Mouse (Mus musculus): ENCODE data around the gene Slc2a1. TPM values are rescaled to one million over a fixed set of nuclear protein-coding genes. Genes with fewer than 3 reads are reported as not detected.

Slc2a1 gene
- polyA plus RNA-seq (2012; rRNA removed) (108 and 155 TPM in 2 replicates), polyA plus RNA-seq (2014; fragmentation: Nextera tagmentation; extraction: Ambion mirVana) (134 and 141 TPM in 2 replicates)

DNA sequence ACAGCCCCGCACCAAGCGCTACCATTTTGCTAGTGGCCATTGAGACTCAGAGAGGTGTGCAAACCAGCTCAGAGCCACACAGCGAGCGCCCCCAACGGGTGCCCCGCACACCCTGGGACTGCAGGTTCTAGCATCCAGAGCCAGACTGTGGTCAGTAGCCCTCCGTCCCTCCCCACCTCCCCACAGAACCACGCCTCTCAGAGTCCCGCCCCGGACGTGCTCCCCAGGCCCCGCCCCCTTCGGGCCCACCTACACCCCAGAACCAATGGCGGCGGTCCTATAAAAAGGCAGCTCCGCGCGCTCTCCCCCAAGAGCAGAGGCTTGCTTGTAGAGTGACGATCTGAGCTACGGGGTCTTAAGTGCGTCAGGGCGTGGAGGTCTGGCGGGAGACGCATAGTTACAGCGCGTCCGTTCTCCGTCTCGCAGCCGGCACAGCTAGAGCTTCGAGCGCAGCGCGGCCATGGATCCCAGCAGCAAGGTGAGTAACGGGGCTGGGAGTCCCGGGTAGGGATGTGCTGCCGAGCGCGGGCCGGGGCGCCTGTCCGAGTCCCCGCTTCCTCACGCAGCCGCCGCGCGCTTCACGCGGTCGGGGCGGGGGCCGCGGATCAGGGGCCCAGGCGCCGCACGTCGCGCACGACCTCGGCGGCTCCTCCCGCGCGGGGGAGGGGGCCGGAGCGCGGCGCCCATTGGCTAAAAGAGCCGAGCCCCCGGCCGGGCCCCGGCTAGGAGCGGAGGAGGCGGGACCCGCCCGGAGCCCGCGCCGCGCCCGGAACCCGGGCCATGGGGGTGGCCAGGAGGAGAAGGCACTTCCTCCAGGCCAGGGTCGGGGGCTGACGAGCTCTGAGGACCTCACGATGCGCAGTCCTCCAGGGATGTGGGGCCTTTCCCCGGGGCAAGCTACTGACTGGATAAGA lies at the start of gene Slc2a1:
Gene Slc2a1, plus strand, starts transcription at position 217 of the 914 bp plus-strand sequence.
- peak within 1 kb of the TSS; percentile 85 for H3K9ac ChIP-seq (ENCODE audit: low read depth, low read length, severe bottlenecking)
- peaks cover 7% of the 10 kb centered on the region for H3K36me3 ChIP-seq (ENCODE audit: control insufficient read depth, insufficient read depth, low read length)
- peak within 1 kb of the TSS; percentile 78 for H3K4me3 ChIP-seq (replicated peaks; ENCODE audit: low read length)
- peak within 1 kb of the TSS; percentile 97 for H3K27ac ChIP-seq (replicated peaks; ENCODE audit: low read depth, low read length)
- H3K27me3 ChIP-seq (ENCODE audit: control insufficient read depth, insufficient read depth, low read length), result no peaks in the 10 kb centered on the region
- peak; percentile 98; the same call in 1 of the 2 replicates for TF ChIP-seq POLR2A (IDR thresholded peaks at IDR 0.05; ENCODE audit: borderline replicate concordance, extremely low read depth, insufficient read depth, insufficient read length)
- ATAC-seq (ENCODE audit: low FRiP score, low read depth) (peak; percentile 95), DNase-seq (ENCODE audit: low spot score) (peak; percentile 94)
- H3K9me3 ChIP-seq (ENCODE audit: control insufficient read depth, low read length), result no peaks in the 10 kb centered on the region
- H3K4me2 ChIP-seq (replicated peaks; ENCODE audit: low read depth, low read length, severe bottlenecking), result peak within 1 kb of the TSS; percentile 67
- H3K4me1 ChIP-seq (ENCODE audit: control insufficient read depth, insufficient read depth, low read length), result peaks cover 44% of the 10 kb centered on the region
- 0% methylated on average over 51 of the region's 88 CpGs for WGBS

DNA sequence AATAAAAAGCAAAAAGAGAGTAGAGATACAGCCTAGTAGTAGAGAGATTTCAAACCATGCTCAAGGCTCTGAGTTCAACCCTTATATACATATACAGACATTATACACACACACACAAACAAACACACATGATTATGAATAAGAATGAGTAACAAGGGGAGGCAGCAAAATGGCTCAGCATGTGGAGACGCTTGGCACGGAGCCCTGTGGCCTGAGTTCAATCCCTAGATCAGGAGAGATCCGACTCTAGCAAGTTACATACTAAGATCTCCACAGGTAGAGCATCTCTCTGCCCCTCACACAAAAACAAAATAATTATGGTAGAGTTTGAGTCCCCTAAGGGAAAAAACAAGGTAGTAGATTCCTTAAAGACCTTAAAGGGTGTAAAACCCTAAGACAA lies 41.7 kb upstream of the Slc2a1 start:
- 72% methylated on average over 3 of the region's 3 CpGs for WGBS
- H3K4me2 ChIP-seq (replicated peaks; ENCODE audit: low read depth, low read length, severe bottlenecking), result no peak overlapping the region
- no peak overlapping the region for H3K27ac ChIP-seq (replicated peaks; ENCODE audit: low read depth, low read length)
- no peak overlapping the region for H3K9ac ChIP-seq (ENCODE audit: low read depth, low read length, severe bottlenecking)
- no peak for TF ChIP-seq POLR2A (IDR thresholded peaks at IDR 0.05; ENCODE audit: borderline replicate concordance, extremely low read depth, insufficient read depth, insufficient read length)
- H3K36me3 ChIP-seq (ENCODE audit: control insufficient read depth, insufficient read depth, low read length), result no peaks in the 10 kb centered on the region
- H3K4me3 ChIP-seq (replicated peaks; ENCODE audit: low read length), result no peak overlapping the region
- no peaks in the 10 kb centered on the region for H3K27me3 ChIP-seq (ENCODE audit: control insufficient read depth, insufficient read depth, low read length)
- H3K9me3 ChIP-seq (ENCODE audit: control insufficient read depth, low read length), result no peaks in the 10 kb centered on the region
- H3K4me1 ChIP-seq (ENCODE audit: control insufficient read depth, insufficient read depth, low read length), result peaks cover 6% of the 10 kb centered on the region; the same call in 1 of the 2 replicates
- no peak for ATAC-seq (ENCODE audit: low FRiP score, low read depth)
- DNase-seq (ENCODE audit: low spot score), result no peak

DNA sequence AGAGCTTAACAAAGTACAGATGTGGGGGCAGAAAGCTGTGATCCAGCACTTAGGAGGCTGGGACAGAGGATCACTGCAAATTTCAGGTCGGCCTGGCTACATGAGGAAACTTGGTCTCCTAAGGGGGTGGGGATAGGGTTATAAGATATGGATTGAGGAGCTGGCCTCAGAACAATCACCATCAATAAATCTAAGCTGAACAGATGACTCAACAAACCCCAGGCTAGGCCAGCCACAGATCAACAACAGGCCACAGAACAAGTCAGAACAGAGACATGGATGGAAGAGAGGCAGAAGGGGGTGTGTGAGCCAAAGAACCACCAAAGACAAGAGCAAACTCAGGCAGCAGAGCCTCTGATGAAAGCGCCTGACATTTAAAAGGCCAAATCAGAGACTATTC lies 41.3 kb upstream of the Slc2a1 start:
- ATAC-seq (ENCODE audit: low FRiP score, low read depth) (no peak), DNase-seq (ENCODE audit: low spot score) (no peak)
- no peak overlapping the region for H3K27ac ChIP-seq (replicated peaks; ENCODE audit: low read depth, low read length)
- 50% methylated on average over 2 of the region's 2 CpGs for WGBS
- no peak overlapping the region for H3K4me2 ChIP-seq (replicated peaks; ENCODE audit: low read depth, low read length, severe bottlenecking)
- no peaks in the 10 kb centered on the region for H3K27me3 ChIP-seq (ENCODE audit: control insufficient read depth, insufficient read depth, low read length)
- H3K9me3 ChIP-seq (ENCODE audit: control insufficient read depth, low read length), result no peaks in the 10 kb centered on the region
- no peak overlapping the region for H3K9ac ChIP-seq (ENCODE audit: low read depth, low read length, severe bottlenecking)
- H3K36me3 ChIP-seq (ENCODE audit: control insufficient read depth, insufficient read depth, low read length), result no peaks in the 10 kb centered on the region
- peaks cover 10% of the 10 kb centered on the region; the same call in 1 of the 2 replicates for H3K4me1 ChIP-seq (ENCODE audit: control insufficient read depth, insufficient read depth, low read length)
- TF ChIP-seq POLR2A (IDR thresholded peaks at IDR 0.05; ENCODE audit: borderline replicate concordance, extremely low read depth, insufficient read depth, insufficient read length), result no peak
- no peak overlapping the region for H3K4me3 ChIP-seq (replicated peaks; ENCODE audit: low read length)

DNA sequence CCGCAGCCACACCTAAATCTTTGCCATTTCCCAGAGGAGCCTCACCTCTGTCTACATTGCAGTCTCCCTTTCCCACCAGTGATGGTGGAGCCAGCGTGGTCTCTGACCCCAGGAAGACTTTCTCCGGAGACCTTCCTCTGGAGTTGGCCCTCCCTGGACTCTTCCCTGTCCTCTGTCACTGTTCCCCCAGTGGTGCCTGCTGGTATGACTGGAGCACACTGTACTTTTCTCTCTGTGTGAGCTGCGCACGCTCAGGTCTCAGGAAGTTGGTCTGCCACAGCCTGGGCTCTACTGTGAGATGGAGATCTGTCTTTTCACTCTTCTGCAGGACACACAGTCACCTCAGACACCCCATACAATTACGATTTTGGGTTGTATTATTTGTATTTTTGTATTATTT lies 39.6 kb upstream of the Slc2a1 start:
- ATAC-seq (ENCODE audit: low FRiP score, low read depth), result no peak
- no peak overlapping the region for H3K9ac ChIP-seq (ENCODE audit: low read depth, low read length, severe bottlenecking)
- H3K4me3 ChIP-seq (replicated peaks; ENCODE audit: low read length), result no peak overlapping the region
- no peaks in the 10 kb centered on the region for H3K27me3 ChIP-seq (ENCODE audit: control insufficient read depth, insufficient read depth, low read length)
- DNase-seq (ENCODE audit: low spot score), result no peak
- H3K36me3 ChIP-seq (ENCODE audit: control insufficient read depth, insufficient read depth, low read length), result no peaks in the 10 kb centered on the region
- no peak for TF ChIP-seq POLR2A (IDR thresholded peaks at IDR 0.05; ENCODE audit: borderline replicate concordance, extremely low read depth, insufficient read depth, insufficient read length)
- no peak overlapping the region for H3K4me2 ChIP-seq (replicated peaks; ENCODE audit: low read depth, low read length, severe bottlenecking)
- H3K9me3 ChIP-seq (ENCODE audit: control insufficient read depth, low read length), result no peaks in the 10 kb centered on the region
- peaks cover 27% of the 10 kb centered on the region for H3K4me1 ChIP-seq (ENCODE audit: control insufficient read depth, insufficient read depth, low read length)
- 64% methylated on average over 6 of the region's 6 CpGs for WGBS
- no peak overlapping the region for H3K27ac ChIP-seq (replicated peaks; ENCODE audit: low read depth, low read length)

DNA sequence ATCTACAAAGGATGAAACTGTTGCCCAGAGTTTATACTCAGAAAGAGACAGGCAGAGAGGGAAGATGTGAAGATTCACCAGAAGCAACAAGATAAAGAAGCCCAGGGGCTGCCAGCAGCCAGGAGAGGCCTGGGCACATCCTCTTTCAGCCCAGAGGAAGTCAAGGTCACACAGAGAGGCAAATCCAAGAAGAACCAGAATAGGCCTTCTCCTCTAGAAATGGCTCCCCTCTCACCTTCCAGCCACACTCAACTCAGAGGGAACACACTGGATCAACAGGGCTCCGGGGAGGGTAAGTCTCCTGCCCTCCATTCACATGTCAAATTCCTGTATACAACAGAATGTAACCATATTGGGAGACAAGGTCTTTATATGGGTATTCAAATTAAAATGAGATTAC lies 38.3 kb upstream of the Slc2a1 start:
- Histone ChIP-seq H3K9me3 (ENCODE audit: control insufficient read depth, low read length) (no peaks in the 10 kb centered on the region), H3K4me1 (ENCODE audit: control insufficient read depth, insufficient read depth, low read length) (peaks cover 31% of the 10 kb centered on the region), H3K4me3 (replicated peaks; ENCODE audit: low read length) (no peak overlapping the region), H3K9ac (ENCODE audit: low read depth, low read length, severe bottlenecking) (no peak overlapping the region), H3K27ac (replicated peaks; ENCODE audit: low read depth, low read length) (no peak overlapping the region), H3K27me3 (ENCODE audit: control insufficient read depth, insufficient read depth, low read length) (no peaks in the 10 kb centered on the region), H3K36me3 (ENCODE audit: control insufficient read depth, insufficient read depth, low read length) (no peaks in the 10 kb centered on the region), H3K4me2 (replicated peaks; ENCODE audit: low read depth, low read length, severe bottlenecking) (no peak overlapping the region)
- TF ChIP-seq POLR2A (IDR thresholded peaks at IDR 0.05; ENCODE audit: borderline replicate concordance, extremely low read depth, insufficient read depth, insufficient read length), result no peak
- WGBS, result 74% methylated on average over 1 of the region's 1 CpGs
- no peak for ATAC-seq (ENCODE audit: low FRiP score, low read depth)
- no peak for DNase-seq (ENCODE audit: low spot score)
